ENCODE assay signal across 13 mouse cellular contexts in the genomic region with DNA sequence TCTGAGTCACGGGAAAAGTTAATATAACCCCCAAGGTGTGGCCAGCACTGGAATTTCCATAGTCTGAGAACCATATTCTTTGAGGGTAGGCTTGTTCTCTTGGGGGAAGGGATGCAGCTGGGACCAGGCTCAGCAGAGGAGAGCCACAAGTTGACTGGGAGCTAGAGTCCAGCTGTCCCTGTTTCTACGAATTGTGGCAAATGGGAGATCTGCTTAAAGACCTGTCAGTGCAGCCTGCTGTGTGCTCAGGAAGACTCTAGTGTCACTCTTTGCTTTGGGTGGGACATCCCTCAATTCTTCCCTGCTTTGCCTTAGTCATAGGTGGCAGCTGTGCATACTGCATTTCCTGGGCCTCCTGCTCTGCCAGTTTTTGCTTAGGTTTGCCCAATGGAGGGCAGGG.
"Had no signal": no experiment of that assay in that cellular context is flagged by ENCODE, and none has a peak within 500 bp of the region (broad histone marks: within the 10 kb centered on the region; RNA-seq: fewer than 3 reads in every experiment).

No protein-coding gene starts in this region.

- H3K9me3 ChIP-seq: intestine, embryonic 15.5 days; limb, embryonic 15.5 days; liver, embryonic 12.5 days; midbrain, embryonic 10.5 days; midbrain, embryonic 15.5 days had no signal

- DNase-seq: kidney, adult 9 months; kidney, postnatal 25 days; layer of hippocampus, adult 9-11 months; layer of hippocampus, postnatal 36 days; right cerebral cortex, adult 18-20 months; right cerebral cortex, postnatal 25 days; thymus, adult 2 months; thymus, postnatal 25 days had no signal

- ATAC-seq: intestine, embryonic 15.5 days; liver, embryonic 12.5 days; midbrain, embryonic 15.5 days had no signal

- H3K27ac ChIP-seq: limb, embryonic 15.5 days; liver, embryonic 12.5 days; midbrain, embryonic 10.5 days; midbrain, embryonic 15.5 days had no signal

- H3K4me3 ChIP-seq: intestine, embryonic 15.5 days; limb, embryonic 15.5 days; liver, embryonic 12.5 days; midbrain, embryonic 10.5 days; midbrain, embryonic 15.5 days had no signal

- H3K9ac ChIP-seq: intestine, embryonic 15.5 days; limb, embryonic 15.5 days; liver, embryonic 12.5 days; midbrain, embryonic 15.5 days had no signal

- H3K4me1 ChIP-seq: liver, embryonic 12.5 days had no signal

- H3K36me3 ChIP-seq: intestine, embryonic 15.5 days; limb, embryonic 15.5 days; liver, embryonic 12.5 days; midbrain, embryonic 10.5 days; midbrain, embryonic 15.5 days had no signal

- H3K27me3 ChIP-seq: intestine, embryonic 15.5 days; limb, embryonic 15.5 days; liver, embryonic 12.5 days; midbrain, embryonic 15.5 days had no signal

- H3K4me2 ChIP-seq: intestine, embryonic 15.5 days; limb, embryonic 15.5 days; liver, embryonic 12.5 days; midbrain, embryonic 15.5 days had no signal
